Mouse (Mus musculus): ENCODE data around the gene Ctla4.

Ctla4 gene

DNA sequence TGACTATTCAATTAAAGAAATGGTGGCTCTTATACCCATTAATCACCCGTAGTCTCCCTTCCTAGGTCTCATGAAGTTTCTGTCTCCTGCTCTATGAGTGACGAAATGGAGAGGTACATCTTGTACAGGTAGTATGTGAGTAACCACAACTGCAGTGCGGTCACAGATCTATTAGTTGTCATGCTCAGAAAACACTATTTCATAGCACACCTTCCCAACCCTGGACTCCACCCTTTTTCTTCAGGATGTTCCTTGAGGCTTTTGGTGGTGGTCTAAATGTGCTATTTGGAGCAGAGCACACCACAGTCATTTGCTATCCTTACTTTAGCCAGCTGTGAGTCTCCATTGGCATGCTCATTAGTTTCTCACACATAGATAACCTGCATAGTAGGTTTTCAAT lies 42.2 kb downstream of the Ctla4 start:
- DNase-seq (ENCODE audit: low spot score) = no peak

DNA sequence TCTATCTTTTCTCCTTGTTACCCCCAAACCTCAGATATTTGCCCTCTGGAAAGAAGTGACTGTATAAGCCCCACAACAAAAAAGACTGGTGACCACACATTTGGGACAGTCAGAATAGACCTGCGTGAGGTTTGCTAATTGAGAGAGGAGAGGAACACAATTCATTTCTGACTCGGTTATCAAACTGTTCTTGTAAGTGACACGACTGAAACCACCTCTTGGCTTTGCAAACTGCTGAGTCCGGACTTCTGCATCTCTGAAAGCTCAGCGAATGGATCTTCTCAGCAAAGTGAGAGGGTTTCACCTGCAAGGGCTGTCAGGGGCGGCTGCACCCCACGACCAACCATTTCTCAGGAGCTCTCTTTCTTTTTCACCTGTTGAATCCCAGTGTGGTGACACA lies 43.6 kb downstream of the Ctla4 start:
- DNase-seq (ENCODE audit: low spot score) = no peak

DNA sequence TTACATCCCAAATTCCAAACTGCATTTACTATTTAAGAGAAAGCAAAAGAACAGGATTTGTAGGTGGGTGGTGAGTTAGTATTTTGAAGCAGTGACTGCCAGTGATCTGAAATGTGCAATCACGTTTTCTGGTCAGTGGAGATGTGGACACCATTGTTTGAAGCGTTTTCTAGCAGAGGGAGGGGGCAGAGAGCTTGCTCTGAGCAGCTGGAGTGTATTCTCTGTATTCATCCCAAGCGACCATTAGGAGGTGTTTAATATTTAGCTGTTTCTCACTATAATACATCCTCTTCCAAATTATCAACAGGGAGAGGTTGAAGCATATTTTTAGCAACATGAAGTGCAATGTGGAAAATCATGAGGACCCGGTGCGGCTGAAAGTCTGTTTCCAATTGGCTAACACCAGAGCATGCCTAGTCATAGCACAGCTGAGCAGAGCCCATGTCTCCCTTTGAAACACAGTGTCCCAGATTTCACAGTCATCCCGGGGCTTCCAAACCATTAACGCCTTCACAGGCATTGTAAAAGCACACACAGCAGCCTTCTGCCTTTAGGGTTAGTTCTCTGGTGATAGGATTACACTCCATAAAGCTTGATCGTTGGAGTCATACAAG lies 49.3 kb downstream of the Ctla4 start:
- no peak for DNase-seq (ENCODE audit: low spot score)

DNA sequence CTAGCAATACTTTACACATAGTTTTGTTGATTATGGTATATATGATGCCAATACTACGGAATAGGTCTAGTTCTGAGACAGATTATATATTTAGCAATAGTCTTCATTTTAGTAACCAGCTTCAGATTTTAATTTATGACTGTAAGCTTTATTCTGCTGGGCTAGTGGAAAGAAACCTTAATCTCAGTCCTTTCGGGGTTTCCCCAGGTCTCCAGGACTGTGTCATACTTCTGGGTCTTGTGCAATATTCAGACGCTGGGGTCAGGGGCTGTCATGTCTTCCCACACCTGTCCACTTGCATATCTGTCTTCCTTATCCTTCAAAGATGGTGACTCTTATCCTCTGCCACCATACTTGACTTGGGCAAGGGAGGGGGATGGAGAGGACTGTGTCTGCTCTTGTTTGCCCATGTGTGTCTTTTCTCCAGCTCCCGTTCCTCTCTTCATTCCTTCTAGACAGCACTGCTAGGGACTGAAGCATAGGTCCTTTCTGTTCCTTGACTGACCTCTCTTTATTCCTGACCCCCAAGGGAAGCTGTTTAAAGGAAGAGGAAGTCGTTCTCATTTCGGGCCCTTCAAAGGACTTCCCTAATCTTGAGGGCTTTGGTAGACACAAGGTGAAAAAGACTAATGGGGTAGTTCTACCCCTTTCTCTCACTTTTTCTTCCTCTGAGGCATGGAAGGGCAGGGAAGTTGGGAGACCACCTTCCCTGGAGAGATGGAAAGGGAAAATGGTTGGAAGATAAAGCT lies 50.3 kb downstream of the Ctla4 start:
- DNase-seq (ENCODE audit: low spot score) = no peak

DNA sequence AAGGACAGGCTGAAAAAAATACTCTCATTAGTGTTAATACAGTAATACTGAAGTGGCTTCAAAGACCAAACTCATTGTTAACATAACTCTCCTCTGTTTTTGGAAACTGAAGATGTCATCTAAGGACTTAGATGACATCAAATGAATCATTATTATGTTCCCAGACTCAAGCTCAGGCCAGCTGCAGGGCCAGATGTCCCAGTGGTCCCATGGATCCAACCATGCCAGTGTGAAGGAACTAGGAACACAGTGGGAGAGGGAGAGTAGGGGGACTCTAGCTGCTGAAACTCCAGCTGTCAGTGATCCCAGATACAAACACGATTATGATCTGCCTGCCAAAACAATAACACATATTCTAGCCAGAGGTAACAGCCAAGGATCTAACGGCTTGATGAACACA lies 51.5 kb downstream of the Ctla4 start:
- DNase-seq (ENCODE audit: low spot score) = no peak

DNA sequence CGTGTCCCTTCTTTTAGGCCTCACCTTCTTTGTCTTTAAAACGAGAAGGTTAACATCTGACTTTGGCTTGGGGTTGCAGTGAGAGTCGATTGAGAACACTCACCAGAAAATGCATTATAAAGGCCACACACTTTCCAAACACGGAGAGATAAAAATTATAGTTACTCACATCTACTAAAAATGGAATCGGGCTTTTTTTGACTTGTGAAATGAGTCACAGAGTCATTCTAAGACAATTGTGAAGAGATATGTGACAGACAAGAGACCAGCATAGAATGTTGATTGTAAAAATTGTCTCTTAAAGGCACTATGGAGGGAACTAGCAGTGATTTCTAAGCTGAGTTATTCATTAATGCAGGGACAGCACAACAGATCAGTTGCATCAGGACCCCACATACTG lies 52.2 kb downstream of the Ctla4 start:
- no peak for DNase-seq (ENCODE audit: low spot score)

DNA sequence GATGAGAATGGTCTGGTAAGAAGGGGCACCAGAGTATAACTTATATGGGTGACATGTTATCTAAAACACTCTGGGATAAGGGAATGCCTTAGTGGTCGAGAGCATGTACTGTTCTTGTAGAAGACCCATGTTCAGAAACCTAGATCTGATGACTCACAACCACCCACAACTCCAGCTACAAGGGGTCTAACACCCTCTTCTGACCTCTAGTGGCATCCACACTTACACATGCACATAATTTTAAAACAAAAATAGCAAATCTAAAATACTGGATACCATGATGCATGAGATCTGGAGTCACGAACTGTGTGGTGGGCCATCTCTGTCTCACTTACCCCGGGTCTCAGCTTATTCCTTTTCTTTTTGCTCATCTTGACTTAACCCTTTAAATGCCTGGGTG lies 53.2 kb downstream of the Ctla4 start:
- DNase-seq (ENCODE audit: low spot score) = no peak

DNA sequence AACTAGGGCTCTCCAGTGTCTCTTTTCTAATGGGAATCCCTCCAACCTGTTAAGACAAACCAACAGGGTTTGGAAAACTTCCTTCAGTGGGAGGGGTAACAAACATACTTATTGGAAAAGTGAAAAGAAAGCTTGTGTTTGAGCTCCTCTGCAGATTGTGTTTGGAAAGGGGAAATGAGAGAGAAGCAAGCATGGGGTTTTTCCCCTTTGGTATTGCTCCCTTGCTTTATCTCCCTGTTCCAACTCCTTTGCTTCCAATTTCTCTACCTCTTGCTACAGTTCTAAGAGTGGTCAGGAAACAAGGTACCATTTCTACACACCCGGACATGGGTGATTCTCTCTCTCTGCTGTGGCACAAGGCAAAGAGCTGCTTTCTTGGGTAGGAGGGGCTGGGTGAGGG lies 53.8 kb downstream of the Ctla4 start:
- DNase-seq (ENCODE audit: low spot score) = no peak

DNA sequence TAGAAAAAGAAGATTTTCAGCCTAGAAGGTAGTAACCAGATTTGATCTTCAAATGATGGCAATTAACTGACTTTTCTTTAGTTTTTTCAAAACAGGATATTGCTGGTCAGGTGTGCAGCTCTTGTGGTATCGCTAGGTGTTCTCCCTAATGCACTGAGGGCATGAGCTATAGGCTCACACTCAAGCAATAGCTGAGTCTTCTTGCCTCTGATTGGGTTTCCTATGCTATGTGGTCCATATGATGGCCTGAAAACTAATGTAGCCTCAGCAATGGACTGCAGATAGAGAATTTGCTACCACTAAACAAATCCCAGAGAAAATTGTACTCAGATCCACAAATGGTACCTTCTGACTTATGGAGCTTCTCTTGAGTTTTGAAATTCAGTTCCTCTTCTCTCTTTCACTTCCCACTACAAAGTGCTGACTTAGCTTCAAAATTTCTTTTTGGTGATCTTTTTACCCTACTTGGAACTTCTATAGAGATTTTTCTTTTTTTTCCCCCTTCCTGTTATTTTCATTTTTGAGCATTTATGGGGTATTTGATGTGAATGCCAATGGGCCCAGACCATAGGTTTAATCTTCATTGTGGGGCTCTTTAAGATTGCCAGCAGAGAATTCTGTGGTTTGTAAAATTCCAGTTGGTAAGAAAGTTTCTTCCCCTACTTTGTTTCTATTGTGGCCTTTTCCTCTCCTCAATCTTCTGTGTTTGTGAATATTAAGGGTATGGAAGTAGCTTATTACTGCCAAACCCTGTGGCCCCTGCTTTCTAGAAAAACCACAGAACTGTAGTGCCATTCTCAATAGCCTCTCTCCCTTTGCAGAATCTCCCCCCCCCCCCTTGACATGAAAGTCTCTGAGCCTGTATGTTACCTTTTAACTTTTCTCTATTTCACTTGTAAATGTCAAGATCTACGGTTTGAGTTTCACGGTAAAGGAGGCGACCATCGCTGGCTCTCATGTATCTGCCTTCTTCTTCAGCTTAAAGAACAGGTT lies 54.6 kb downstream of the Ctla4 start:
- no peak for DNase-seq (ENCODE audit: low spot score)

DNA sequence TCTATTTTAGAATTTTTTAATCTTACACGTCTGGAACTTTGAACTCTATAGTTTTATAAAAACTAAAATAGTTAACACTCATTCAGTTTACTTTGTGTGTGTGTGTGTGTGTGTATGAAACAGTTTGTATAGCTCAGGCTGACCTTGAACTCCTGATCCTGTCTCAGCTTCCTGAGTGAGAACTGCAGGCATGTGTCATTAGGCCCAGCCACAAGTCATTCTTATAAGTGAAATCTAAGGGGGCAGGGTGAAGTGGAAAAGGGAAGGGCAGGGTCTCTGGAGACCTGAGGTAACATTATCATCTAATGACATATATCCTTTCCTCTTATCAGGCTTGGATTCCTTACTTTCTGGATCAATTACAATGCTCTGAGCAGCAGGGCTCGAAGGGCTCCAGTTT lies 56.1 kb downstream of the Ctla4 start:
- DNase-seq (ENCODE audit: low spot score) = no peak

DNA sequence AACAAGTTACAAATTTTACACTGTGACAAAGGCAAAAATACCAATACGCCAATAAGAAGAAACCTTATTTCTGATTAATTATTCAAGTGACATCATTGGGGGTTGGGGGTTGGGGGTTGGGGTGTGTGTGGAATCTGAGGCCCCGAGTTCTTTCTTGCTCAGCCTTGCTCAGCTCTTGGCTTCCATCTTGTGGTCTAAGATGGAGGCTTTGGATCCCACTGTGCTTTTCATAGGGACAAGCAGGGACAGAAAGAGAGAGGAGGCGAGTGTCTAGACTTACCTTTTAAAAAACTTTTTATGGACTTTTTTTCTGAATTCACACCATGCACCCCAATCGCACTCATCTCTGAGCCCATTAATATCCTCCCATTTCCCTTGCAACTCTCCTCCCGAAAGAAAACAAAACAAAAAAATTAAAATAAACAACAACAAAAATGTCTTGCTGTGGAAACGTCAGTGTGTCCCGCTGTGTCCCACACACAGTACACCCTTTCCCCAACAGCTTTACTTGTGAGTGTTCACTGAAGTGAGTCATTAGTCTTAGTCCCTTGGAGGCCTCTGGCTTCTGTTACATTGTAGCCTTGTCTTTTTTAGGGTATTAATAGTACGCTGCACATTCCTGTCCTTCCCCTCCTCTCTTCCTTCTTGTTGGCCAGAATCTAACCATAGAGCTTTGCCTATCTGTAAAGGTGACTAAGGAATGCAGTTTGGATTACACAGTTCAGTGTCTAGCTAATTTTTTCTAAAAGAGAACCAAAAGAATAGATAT lies 59.0 kb downstream of the Ctla4 start:
- DNase-seq (ENCODE audit: low spot score) = no peak

DNA sequence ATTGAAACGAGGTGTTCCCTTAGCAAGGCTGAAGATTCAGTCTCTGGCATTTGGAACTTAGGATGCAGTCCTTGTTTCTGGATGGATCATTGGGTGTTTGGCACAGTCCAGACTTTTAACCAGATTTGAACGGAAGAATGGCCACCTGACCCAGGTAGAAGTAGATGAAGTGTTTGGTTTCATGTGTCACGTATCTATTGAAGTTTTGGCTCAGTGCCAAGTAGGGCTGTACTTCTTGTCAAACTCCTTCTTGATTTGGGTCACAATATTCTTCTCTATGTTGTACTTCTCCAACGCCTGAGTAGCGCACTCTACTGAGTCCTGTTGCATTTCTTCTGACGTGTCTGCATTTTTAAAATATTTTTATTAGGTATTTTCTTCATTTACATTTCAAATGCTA lies 61.3 kb downstream of the Ctla4 start:
- no peak for DNase-seq (ENCODE audit: low spot score)

DNA sequence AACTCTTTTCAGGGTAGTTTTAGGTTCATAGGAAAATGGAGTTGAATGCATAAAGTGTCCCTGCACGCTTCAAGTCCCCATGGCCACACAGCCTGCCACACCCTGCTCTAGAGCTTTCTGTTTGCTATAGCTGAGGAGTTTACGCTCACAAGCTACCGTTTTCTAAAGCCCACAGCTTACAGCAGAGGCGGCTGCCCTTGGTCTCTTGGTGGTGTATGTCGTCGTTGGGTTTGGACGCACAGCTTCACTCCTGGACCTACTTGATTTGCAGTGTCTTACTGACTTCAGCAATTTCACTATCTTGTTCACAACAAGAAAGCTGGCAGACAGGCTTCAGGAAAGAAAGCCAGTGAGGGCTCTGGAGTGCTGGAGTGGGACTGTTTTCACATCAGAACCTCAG lies 66.2 kb downstream of the Ctla4 start:
- no peak for DNase-seq (ENCODE audit: low spot score)

DNA sequence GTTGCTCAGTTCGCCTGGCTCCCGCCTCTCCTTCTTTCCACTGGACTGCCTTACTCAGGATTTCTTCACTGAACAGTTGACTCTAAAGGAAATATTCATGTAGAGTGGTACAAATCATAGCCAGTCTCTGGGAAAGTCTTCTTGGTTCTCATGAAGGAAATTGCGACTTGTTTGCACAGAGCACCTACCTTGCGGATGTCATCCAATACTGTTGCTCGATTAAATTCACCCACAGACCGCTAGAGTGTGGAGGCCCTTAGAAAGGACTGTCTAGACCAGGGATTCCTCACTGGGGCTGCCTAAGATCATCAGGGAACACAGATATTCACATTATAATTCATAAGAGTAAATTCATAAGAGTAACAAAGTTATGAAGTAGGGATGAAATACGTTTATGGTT lies 66.9 kb downstream of the Ctla4 start:
- no peak for DNase-seq (ENCODE audit: low spot score)

DNA sequence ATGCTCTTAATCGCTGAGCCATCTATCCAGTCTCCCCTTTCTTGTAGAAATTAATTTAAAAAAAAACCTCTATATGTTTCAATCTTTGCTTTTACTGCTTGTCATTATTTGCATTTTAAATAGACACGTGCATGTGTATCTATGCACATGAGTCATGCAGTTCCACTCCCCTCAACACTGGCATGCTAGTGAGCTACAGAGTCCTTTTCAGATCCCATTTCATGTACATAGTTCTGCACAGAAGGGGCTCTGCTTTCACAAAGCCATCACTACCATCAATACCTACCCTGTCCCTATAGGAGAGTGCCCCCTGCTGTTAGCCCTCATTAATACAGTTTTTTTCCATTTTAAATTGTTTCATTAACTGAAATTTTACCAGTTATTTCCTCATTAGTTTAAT lies 68.0 kb downstream of the Ctla4 start:
- DNase-seq (ENCODE audit: low spot score) = no peak

DNA sequence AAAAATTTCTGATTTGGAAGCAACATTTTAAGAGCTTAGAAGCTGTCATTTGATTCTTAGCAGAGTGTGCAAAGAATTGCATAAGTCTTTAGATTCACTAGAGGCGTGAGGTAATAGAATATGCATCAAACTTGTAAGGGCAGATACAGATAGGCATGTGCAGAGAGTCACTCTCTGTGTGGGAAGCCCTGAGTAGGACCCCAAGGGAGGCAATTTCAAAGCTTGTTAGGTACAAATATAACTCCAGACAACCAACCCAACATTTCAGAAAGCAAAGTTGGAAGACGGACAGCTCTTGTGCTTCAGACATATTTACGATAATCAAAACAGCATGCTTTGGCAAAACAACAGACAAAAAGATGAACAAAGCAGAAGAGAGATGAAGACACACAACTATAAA lies 68.4 kb downstream of the Ctla4 start:
- DNase-seq (ENCODE audit: low spot score) = no peak

DNA sequence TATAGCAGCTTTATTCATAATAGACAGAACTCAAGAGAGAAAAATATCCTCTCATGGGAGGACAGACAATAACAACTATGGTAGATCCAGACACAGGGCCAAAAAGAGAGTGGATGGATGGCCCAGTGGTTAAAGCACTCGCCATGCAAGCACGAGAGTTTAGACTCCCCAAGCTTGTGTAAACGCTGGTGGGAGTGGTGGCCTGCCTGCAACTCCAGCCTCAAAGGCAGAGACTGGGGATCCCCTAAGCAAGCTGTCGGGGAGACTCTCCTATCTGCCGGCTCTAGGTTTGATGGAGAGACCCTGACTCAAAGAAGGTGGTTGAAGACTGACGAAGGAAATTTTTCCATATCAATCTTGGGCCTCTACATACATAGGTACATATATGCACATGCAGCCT lies 69.4 kb downstream of the Ctla4 start:
- DNase-seq (ENCODE audit: low spot score) = no peak

DNA sequence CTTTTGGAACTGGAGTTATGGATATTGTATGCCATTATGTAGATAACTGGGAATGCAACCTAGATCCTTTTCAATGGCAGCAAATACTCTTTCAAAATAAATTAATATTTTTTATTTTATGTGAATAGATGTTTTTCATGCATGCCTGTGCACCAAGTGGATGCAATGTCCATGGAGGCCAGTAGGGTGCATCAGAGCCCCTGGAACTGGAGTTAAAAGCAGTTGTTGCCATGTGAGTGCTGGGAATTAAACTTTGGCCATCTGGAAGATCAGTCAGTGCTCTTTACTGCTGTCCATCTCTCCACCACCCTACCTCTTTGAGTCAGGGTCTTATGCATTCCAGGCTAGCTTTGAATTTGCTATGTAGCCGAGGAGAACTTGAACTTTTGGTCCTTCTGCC lies 71.5 kb downstream of the Ctla4 start:
- DNase-seq (ENCODE audit: low spot score) = no peak

DNA sequence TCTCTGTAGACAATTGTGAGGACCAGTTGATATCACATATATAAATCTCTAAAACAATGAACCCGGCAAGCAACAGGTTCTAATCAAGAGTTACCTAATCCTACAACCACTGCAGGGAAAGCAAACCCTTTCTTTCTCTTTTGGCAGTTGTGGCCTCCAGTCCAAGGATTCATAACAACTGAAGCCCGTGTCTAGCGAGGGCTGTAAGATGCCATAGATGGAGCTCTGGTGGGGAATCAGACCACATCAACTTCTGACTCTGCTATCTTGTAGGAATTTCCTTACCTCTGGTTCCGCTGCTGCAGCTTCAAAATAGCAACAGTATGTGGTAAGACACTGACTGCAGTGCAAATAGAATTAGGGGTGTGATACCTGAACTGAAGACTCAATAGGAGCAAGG lies 72.4 kb downstream of the Ctla4 start:
- no peak for DNase-seq (ENCODE audit: low spot score)

DNA sequence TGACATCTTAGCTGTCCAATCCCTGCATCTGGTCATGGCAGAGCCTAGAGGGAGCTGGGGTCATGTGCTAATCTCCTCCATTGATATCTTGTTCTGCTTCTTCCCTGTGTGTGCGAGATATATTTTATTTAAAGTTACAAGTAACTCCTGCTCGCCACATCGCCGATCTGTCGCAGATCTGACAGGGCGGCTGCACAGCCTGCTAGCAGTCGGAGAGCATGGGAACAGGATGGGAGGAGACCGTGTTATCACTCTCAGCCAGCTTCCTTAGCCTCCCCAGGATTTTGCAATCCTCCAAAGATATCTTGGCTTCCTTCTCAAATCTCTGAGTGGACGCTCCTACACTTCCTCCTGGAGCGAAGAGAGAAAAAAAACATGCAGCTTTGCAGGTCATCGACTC lies 73.7 kb downstream of the Ctla4 start:
- DNase-seq (ENCODE audit: low spot score) = no peak

DNA sequence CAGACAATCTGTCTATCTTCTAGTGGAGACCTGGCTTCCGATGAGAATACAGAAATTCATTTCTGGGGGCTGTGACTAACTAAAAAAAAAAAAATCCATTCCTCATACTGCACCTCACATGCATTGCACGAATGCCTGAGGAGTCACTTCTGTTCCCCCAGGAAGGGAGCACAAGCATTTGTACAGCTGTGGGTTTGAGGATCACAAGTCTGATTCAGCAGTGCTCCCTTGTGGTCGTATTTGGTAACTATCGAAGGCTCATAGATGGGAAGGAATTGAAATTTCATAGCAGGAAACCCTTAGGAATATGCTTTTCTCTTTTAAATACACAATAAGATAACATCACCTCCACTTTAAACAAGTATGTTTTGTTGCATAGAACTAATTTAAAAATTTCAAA lies 74.3 kb downstream of the Ctla4 start:
- DNase-seq (ENCODE audit: low spot score) = no peak

DNA sequence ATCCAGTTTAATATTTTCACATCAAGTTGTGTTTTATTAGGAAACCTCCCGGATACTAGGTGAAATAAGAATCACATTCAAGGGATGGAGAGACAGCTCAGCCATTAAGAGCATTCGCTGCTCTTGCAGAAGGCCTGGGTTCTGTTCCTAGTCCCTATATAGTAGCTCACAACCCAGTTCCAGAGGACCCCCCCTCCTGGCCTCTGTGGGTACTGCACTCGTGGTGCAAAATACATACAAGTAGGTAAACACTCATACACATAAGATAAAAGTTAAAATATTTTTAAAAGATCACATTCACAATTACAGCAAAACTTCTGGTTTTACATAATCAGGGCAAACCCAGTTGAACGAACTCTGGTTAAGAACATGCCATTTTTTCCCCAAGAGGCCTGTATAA lies 75.3 kb downstream of the Ctla4 start:
- DNase-seq (ENCODE audit: low spot score) = no peak
